Mouse (Mus musculus) stomach, embryonic 14.5 days (tissue): ENCODE measurements at regions not wholly inside any gene's neighbourhood (a gene's known extent, or its start where the extent isn't known, plus 50 kb on each side); places are given as distances from the start of the nearest gene placed in this dataset.
A peak's percentile ranks its signal among the peaks of the same experiment; 100 is the strongest.

ENCODE experiments used
- ATAC-seq: fragments of 200-750 bp; cut with Nextera tagmentation; 2 replicates; pipeline ENCODE4 v1.8.0; 2017; ENCODE audit warnings: low read depth, moderate TSS enrichment; ENCODE audit not compliant: insufficient number of reproducible peaks, insufficient read depth, low FRiP score
- H3K27ac ChIP-seq: fragments of 300-500 bp; sonication (generic); 2 replicates; pipeline ENCODE4 v1.5.1; 2014; ENCODE audit warnings: mild to moderate bottlenecking, low read length, moderate library complexity, mixed read lengths
- H3K27me3 ChIP-seq: fragments of 300-500 bp; sonication (generic); 2 replicates; pipeline ENCODE4 v1.6.1; 2014; ENCODE audit warnings: low read length, control low read depth, mixed read lengths; ENCODE audit not compliant: control insufficient read depth, insufficient read depth
- H3K36me3 ChIP-seq: fragments of 300-500 bp; sonication (generic); 2 replicates; pipeline ENCODE4 v1.6.1; 2014; ENCODE audit warnings: mild to moderate bottlenecking, control low read depth, low read length, moderate library complexity, mixed read lengths; ENCODE audit not compliant: control insufficient read depth, insufficient read depth
- H3K4me1 ChIP-seq: fragments of 300-500 bp; sonication (generic); 2 replicates; pipeline ENCODE4 v1.6.1; 2014; ENCODE audit warnings: low read length, control low read depth, mixed read lengths; ENCODE audit not compliant: control insufficient read depth, insufficient read depth
- H3K4me2 ChIP-seq: fragments of 300-500 bp; sonication (generic); replicated peaks from 2 replicates; pipeline ENCODE4 v1.6.1; 2014; ENCODE audit warnings: low read depth, low read length, control low read depth
- H3K4me3 ChIP-seq: fragments of 300-500 bp; sonication (generic); 2 replicates; pipeline ENCODE4 v1.5.1; 2014; ENCODE audit warnings: low read depth, low read length, control low read depth
- H3K9ac ChIP-seq: fragments of 300-500 bp; sonication (generic); replicated peaks from 2 replicates; pipeline ENCODE4 v1.6.1; 2014; ENCODE audit warnings: low read depth, mild to moderate bottlenecking, control low read depth, low read length, moderate library complexity, mixed read lengths
- H3K9me3 ChIP-seq: fragments of 300-500 bp; sonication (generic); 2 replicates; pipeline ENCODE4 v1.6.1; 2016; ENCODE audit warnings: low read depth, low read length, control low read depth; ENCODE audit not compliant: control insufficient read depth
- WGBS: fragments of 180-500 bp; shearing (Covaris S2); extraction: QIAGEN DNeasy Blood & Tissue Kit; methylation state at CpG from one replicate; pipeline ENCODE4 v1.1.7; 2014; 5-methylcytosine and 5-hydroxymethylcytosine counted together

GRCm38 (mm10) chr1:113308037-113308436 lies 1443.3 kb upstream of the Dsel start:
- Histone ChIP-seq H3K4me2 (no peak overlapping the region), H3K4me1 (no peaks in the 10 kb centered on the region), H3K4me3 (no peak overlapping the region), H3K27ac (no peak overlapping the region), H3K9me3 (no peaks in the 10 kb centered on the region), H3K36me3 (no peaks in the 10 kb centered on the region), H3K27me3 (no peaks in the 10 kb centered on the region), H3K9ac (no peak overlapping the region)
- no peak for ATAC-seq
- 87% methylated on average over 2 of the region's 2 CpGs for WGBS

GRCm38 (mm10) chr1:113297807-113298206 lies 1433.1 kb upstream of the Dsel start:
- Histone ChIP-seq H3K9me3 (no peaks in the 10 kb centered on the region), H3K27ac (no peak overlapping the region), H3K4me3 (no peak overlapping the region), H3K36me3 (no peaks in the 10 kb centered on the region), H3K27me3 (no peaks in the 10 kb centered on the region), H3K4me2 (no peak overlapping the region), H3K9ac (no peak overlapping the region), H3K4me1 (no peaks in the 10 kb centered on the region)
- WGBS: 57% methylated on average over 3 of the region's 3 CpGs
- no peak for ATAC-seq

DNA sequence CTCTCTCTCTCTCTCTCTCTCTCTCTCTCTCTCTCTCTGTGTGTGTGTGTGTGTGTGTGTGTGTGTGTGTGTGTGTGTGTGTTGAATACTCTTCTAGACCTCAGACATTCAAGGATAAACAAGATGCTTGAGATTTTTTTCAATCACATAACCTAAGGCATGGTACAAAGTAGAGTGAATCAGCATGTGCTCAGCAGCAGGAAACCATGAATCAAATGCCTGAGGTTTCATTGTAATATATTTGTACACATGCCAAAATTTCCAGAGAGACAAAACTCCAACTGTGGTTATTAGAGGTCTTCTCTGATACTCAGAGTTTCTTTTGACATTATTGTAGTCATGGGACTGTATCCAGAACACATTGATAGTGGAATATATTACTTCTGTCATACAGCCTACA lies 1423.5 kb upstream of the Dsel start:
- Histone ChIP-seq H3K9me3 (no peaks in the 10 kb centered on the region), H3K4me2 (no peak overlapping the region), H3K9ac (no peak overlapping the region), H3K4me1 (no peaks in the 10 kb centered on the region), H3K36me3 (no peaks in the 10 kb centered on the region), H3K27me3 (no peaks in the 10 kb centered on the region), H3K27ac (no peak overlapping the region), H3K4me3 (no peak overlapping the region)
- ATAC-seq: no peak

DNA sequence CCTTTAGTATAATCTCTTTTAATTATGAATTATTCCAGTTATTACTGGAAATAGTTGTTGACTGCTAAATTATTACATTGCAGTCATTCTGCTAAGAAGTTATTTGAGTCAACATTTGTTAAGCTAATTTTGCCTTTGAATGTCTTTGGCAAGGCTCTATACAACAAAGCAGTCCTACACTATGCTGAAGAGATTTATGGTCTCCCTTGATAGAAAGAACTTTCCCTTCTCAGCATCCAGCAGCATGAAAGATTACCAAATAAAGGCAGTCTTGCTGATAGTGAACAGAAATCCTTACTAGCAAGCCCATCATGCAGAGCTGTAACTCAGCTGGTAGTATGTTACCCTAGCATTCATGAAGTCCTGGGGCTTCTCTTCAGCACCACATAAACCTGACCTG lies 1419.4 kb upstream of the Dsel start:
- no peaks in the 10 kb centered on the region for H3K36me3 ChIP-seq
- no peak overlapping the region for H3K4me3 ChIP-seq
- H3K27ac ChIP-seq: no peak overlapping the region
- no peaks in the 10 kb centered on the region for H3K9me3 ChIP-seq
- no peak for ATAC-seq
- H3K4me2 ChIP-seq: no peak overlapping the region
- H3K4me1 ChIP-seq: no peaks in the 10 kb centered on the region
- no peak overlapping the region for H3K9ac ChIP-seq
- no peaks in the 10 kb centered on the region for H3K27me3 ChIP-seq

DNA sequence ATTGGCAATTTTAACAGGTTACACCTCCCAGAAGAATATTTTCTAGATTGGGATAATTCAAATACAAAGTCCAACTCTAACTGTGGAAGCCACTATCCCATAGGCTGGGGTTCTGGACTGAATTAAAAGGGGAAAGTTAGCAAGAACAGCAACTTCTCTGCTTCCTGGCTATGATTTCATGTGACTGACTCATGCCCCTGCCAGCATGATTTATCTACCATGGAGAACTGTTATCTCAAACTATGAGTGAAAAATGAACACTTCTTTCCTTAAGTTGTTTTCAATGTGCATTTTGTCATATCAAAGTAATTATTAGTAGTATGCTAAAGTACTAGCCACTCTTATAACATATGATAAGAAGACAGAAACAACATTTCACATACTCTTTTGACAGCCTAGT lies 1394.7 kb upstream of the Dsel start:
- Histone ChIP-seq H3K27ac (no peak overlapping the region), H3K9me3 (no peaks in the 10 kb centered on the region), H3K4me1 (no peaks in the 10 kb centered on the region), H3K27me3 (no peaks in the 10 kb centered on the region), H3K4me3 (no peak overlapping the region), H3K36me3 (no peaks in the 10 kb centered on the region), H3K9ac (no peak overlapping the region), H3K4me2 (no peak overlapping the region)
- no peak for ATAC-seq

DNA sequence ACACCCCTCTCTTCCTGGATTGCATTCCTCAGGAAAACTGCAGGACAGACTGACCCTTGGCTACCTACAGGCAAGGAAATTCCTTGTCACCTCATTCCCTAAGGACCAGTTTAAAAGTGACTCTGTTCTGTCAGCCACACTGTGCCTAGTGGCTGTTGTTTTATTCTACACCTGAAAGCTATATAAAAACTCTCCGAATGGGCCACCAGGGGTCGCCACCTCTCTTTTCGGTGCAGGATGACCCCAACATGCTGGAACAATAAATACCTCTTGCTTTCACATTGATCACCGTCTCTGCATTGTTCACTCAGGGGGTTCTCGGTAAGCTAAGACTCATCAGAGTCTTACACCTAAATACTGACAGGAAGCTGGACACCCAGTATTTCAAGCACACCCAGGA lies 1382.6 kb upstream of the Dsel start:
- H3K27ac ChIP-seq: no peak overlapping the region
- no peak for ATAC-seq
- no peaks in the 10 kb centered on the region for H3K36me3 ChIP-seq
- 70% methylated on average over 5 of the region's 5 CpGs for WGBS
- H3K9ac ChIP-seq: no peak overlapping the region
- H3K4me2 ChIP-seq: no peak overlapping the region
- no peaks in the 10 kb centered on the region for H3K27me3 ChIP-seq
- no peaks in the 10 kb centered on the region for H3K4me1 ChIP-seq
- no peak overlapping the region for H3K4me3 ChIP-seq
- no peaks in the 10 kb centered on the region for H3K9me3 ChIP-seq

GRCm38 (mm10) chr1:113210095-113210494 lies 1345.4 kb upstream of the Dsel start:
- peak; percentile 56; the same call in 1 of the 2 replicates for ATAC-seq

DNA sequence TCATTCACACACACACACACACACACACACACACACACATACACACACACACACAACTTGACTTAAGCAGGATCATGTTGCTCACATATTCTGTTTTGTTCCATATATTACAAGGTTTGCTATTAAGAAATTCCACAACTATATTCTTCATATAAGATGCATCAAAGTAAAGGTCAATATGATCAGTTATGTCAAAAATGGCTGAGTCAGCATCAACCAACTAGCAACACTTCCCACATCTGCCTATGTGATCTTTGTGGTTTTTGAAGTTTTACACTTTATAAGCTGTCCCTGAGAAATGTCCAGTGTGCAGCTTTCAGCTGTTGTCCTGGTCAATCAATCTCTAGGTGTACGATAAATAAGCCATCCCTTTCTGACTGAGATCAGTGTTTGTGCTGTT lies 1339.3 kb upstream of the Dsel start:
- WGBS: 94% methylated on average over 1 of the region's 1 CpGs

More at GRCm38 (mm10) chr1:113210095-113210494, 1345.4 kb upstream of the Dsel start:
- H3K9ac ChIP-seq: no peak overlapping the region
- H3K4me3 ChIP-seq: no peak overlapping the region
- no peaks in the 10 kb centered on the region for H3K27me3 ChIP-seq
- H3K4me1 ChIP-seq: no peaks in the 10 kb centered on the region
- 76% methylated on average over 1 of the region's 1 CpGs for WGBS
- no peak overlapping the region for H3K27ac ChIP-seq
- no peaks in the 10 kb centered on the region for H3K36me3 ChIP-seq
- H3K4me2 ChIP-seq: no peak overlapping the region
- H3K9me3 ChIP-seq: no peaks in the 10 kb centered on the region

DNA sequence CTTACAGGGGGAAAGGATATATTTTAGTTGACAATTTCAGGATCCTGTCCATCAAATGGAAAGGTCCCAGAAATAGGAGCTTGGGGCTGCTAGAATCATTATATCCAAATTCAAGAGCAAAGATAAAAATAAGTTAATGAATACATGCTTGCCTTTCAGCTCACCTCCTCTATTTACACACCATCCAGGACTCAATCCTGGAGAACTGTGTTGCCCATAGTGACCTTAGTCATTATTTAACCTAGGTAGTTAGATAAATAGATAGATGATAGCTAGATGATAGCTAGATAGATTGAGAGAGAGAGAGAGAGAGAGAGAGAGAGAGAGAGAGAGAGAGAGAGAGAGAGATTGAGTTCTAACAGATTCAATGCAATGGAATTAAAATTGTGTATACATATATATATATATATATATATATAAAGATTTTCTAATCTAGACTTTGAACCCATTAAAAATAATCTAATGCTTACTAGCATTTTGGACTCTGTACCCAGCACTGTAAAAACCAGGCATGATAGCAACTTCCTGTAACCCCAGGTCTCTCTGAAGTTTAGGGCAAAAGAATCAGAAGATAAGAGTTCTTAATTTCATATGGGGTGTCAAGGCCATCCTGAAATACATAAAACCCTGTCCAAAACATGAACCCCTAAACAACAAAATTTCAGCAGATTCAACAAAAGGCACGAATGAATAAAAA lies 1329.5 kb upstream of the Dsel start:
- no peaks in the 10 kb centered on the region for H3K36me3 ChIP-seq
- no peak for ATAC-seq
- no peak overlapping the region for H3K4me3 ChIP-seq
- H3K9ac ChIP-seq: no peak overlapping the region
- H3K4me1 ChIP-seq: no peaks in the 10 kb centered on the region
- no peak overlapping the region for H3K4me2 ChIP-seq
- 76% methylated on average over 1 of the region's 1 CpGs for WGBS
- H3K27me3 ChIP-seq: no peaks in the 10 kb centered on the region
- H3K27ac ChIP-seq: no peak overlapping the region
- H3K9me3 ChIP-seq: no peaks in the 10 kb centered on the region

More for the DNA sequence above, 1339.3 kb upstream of the Dsel start:
- H3K4me3 ChIP-seq: no peak overlapping the region
- no peaks in the 10 kb centered on the region for H3K36me3 ChIP-seq
- H3K4me1 ChIP-seq: no peaks in the 10 kb centered on the region
- no peak overlapping the region for H3K4me2 ChIP-seq
- no peak overlapping the region for H3K27ac ChIP-seq
- no peaks in the 10 kb centered on the region for H3K9me3 ChIP-seq
- ATAC-seq: no peak
- H3K27me3 ChIP-seq: no peaks in the 10 kb centered on the region
- no peak overlapping the region for H3K9ac ChIP-seq
